Mouse (Mus musculus): ENCODE measurements around the gene Lmbr1. TPM values are rescaled to one million over a fixed set of nuclear protein-coding genes. Genes with fewer than 3 reads are reported as not detected.

Lmbr1 gene
- polyA plus RNA-seq, 1 experiment from 2014 or later: 28.0 TPM

GRCm38 (mm10) chr5:29363511-29363910 is 14.7 kb downstream of the Lmbr1 start:
- 90% methylated on average over 6 of the region's 6 CpGs for WGBS
- Histone ChIP-seq H3K4me1 (replicated peaks) (no peaks in the 10 kb centered on the region), H3K36me3 (peaks cover 43% of the 10 kb centered on the region), H3K9me3 (no peaks in the 10 kb centered on the region), H3K4me2 (replicated peaks) (no peak overlapping the region), H3K4me3 (replicated peaks) (no peak overlapping the region), H3K27me3 (no peaks in the 10 kb centered on the region), H3K27ac (no peak overlapping the region), H3K9ac (replicated peaks) (no peak overlapping the region)
- ATAC-seq: no peak

DNA sequence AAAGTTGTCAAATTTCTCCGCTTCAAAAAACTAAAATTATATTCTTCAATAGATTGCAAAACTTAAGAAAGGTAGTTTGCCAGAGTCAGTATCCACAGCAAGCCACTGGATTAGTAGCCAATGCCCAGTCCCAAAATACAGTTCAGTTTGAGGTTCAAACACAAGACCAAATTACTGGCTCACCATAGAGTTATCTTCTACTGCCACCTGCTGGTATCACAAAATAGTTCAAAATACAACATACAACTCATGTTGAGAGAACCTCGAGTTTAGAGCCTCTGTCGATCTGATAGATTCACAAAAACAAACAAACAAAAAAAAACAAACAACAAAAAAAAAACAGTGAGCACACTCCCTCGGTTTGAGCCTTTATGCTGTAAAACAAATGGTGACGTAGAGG is 42.4 kb downstream of the Lmbr1 start:
- Histone ChIP-seq H3K27me3 (no peaks in the 10 kb centered on the region), H3K9ac (replicated peaks) (no peak overlapping the region), H3K4me1 (replicated peaks) (no peaks in the 10 kb centered on the region), H3K27ac (no peak overlapping the region), H3K9me3 (no peaks in the 10 kb centered on the region), H3K4me2 (replicated peaks) (no peak overlapping the region), H3K36me3 (0 out of 2 replicates have a peak, but pooled peaks cover 5% of the 10 kb centered on the region), H3K4me3 (replicated peaks) (no peak overlapping the region)
- ATAC-seq: no peak
- 60% methylated on average over 5 of the region's 5 CpGs for WGBS

DNA sequence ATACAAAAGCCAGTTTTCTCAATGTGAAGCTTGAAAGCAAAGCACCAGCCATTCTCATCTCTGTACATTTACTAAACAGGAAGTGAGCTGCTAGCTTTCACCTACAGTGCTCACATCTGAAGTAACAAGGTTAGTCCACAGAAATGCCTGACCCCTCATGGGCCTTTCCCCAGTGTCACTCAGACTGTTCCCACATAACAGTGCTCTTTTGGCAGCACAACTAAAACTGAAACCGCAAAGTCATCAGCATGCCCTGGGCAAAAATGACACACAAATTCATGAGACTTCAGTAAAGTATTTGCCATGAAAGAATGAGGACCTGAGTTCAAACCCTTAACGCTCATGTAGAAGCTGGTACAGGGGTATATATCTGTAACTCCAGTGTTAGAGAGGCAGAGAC is 55.7 kb downstream of the Lmbr1 start:
- Histone ChIP-seq H3K36me3 (no peaks in the 10 kb centered on the region), H3K4me1 (replicated peaks) (no peaks in the 10 kb centered on the region), H3K4me2 (replicated peaks) (no peak overlapping the region), H3K4me3 (replicated peaks) (no peak overlapping the region), H3K9me3 (no peaks in the 10 kb centered on the region), H3K27ac (no peak overlapping the region), H3K9ac (replicated peaks) (no peak overlapping the region), H3K27me3 (no peaks in the 10 kb centered on the region)
- no peak for ATAC-seq
- WGBS: 93% methylated on average over 2 of the region's 2 CpGs

DNA sequence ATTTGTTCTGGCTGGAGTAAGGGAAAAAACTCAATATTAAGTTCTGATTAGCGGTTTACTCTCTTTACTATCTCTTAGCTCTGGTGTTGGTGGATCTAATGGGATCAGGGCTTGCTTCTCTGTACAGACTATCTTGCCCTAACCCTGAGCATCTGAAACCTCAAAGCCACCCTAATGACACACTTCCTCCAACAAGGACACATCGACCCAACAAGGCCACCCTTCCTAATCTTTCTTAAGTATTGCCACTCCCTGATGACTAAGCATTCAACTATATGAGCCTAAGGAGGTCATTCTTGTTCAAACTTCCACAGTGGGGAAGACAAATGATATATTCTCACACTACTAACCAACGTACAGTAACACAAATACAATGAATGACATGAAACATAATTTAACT is 69.0 kb downstream of the Lmbr1 start:
- no peak for ATAC-seq
- Histone ChIP-seq H3K4me3 (replicated peaks) (no peak overlapping the region), H3K9ac (replicated peaks) (no peak overlapping the region), H3K27me3 (no peaks in the 10 kb centered on the region), H3K4me2 (replicated peaks) (no peak overlapping the region), H3K27ac (no peak overlapping the region), H3K36me3 (peaks cover 3% of the 10 kb centered on the region; the same call in 1 of the 2 replicates), H3K4me1 (replicated peaks) (no peaks in the 10 kb centered on the region), H3K9me3 (no peaks in the 10 kb centered on the region)
- WGBS: 82% methylated on average over 3 of the region's 3 CpGs

- ATAC-seq: no peak
- WGBS: 17% methylated on average over 2 of the region's 2 CpGs
- no peaks in the 10 kb centered on the region for H3K4me1 ChIP-seq (replicated peaks)
These were observed 85.0 kb downstream of the Lmbr1 start for GRCm38 (mm10) chr5:29293194-29293593.

DNA sequence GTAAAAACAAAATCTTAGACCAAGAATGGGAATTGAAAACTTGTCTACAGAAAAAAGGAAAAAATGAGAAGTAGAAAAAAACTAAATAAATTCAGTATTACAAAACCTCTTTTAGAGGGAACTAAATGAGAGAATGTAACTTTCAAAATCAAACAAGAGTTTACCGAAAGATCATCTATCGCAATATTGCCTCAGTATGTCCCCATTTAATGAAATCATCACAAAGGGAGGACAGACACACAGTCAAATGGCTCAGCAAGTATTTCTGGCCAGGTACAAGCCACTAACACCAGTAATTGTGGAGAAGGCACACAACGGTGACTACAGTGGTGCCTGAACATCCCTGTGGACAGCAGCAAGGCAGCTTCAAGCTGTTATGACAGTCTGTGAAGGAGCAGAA is 88.1 kb downstream of the Lmbr1 start:
- ATAC-seq: no peak
- WGBS: 90% methylated on average over 3 of the region's 3 CpGs
- H3K4me3 ChIP-seq (replicated peaks): no peak overlapping the region

More at GRCm38 (mm10) chr5:29293194-29293593, 85.0 kb downstream of the Lmbr1 start:
- H3K4me2 ChIP-seq (replicated peaks): no peak overlapping the region
- H3K27me3 ChIP-seq: no peaks in the 10 kb centered on the region
- no peak overlapping the region for H3K9ac ChIP-seq (replicated peaks)
- no peaks in the 10 kb centered on the region for H3K9me3 ChIP-seq
- H3K27ac ChIP-seq: no peak overlapping the region
- H3K36me3 ChIP-seq: no peaks in the 10 kb centered on the region
- H3K4me3 ChIP-seq (replicated peaks): no peak overlapping the region

GRCm38 (mm10) chr5:29289703-29290102 is 88.5 kb downstream of the Lmbr1 start:
- WGBS: 81% methylated on average over 6 of the region's 6 CpGs
- Histone ChIP-seq H3K27ac (no peak overlapping the region), H3K9ac (replicated peaks) (no peak overlapping the region), H3K4me2 (replicated peaks) (no peak overlapping the region), H3K27me3 (no peaks in the 10 kb centered on the region), H3K9me3 (no peaks in the 10 kb centered on the region), H3K4me3 (replicated peaks) (no peak overlapping the region), H3K36me3 (peaks cover 2% of the 10 kb centered on the region; the same call in 1 of the 2 replicates), H3K4me1 (replicated peaks) (no peaks in the 10 kb centered on the region)
- no peak for ATAC-seq

More for the DNA sequence above, 88.1 kb downstream of the Lmbr1 start:
- Histone ChIP-seq H3K36me3 (peaks cover 2% of the 10 kb centered on the region; the same call in 1 of the 2 replicates), H3K9me3 (no peaks in the 10 kb centered on the region), H3K4me1 (replicated peaks) (no peaks in the 10 kb centered on the region), H3K9ac (replicated peaks) (no peak overlapping the region), H3K4me2 (replicated peaks) (no peak overlapping the region), H3K27ac (no peak overlapping the region), H3K27me3 (no peaks in the 10 kb centered on the region)

GRCm38 (mm10) chr5:29281081-29281480 is 97.1 kb downstream of the Lmbr1 start:
- peaks cover 3% of the 10 kb centered on the region; the same call in 1 of the 2 replicates for H3K36me3 ChIP-seq
- no peak overlapping the region for H3K4me3 ChIP-seq (replicated peaks)
- H3K9ac ChIP-seq (replicated peaks): no peak overlapping the region
- H3K9me3 ChIP-seq: no peaks in the 10 kb centered on the region
- no peak for ATAC-seq
- H3K4me2 ChIP-seq (replicated peaks): no peak overlapping the region
- H3K4me1 ChIP-seq (replicated peaks): no peaks in the 10 kb centered on the region
- no peak overlapping the region for H3K27ac ChIP-seq
- H3K27me3 ChIP-seq: no peaks in the 10 kb centered on the region
- WGBS: 88% methylated on average over 3 of the region's 3 CpGs

- Histone ChIP-seq H3K27ac (no peak overlapping the region), H3K4me1 (replicated peaks) (no peaks in the 10 kb centered on the region), H3K27me3 (no peaks in the 10 kb centered on the region), H3K36me3 (0 out of 2 replicates have a peak, but pooled peaks cover 2% of the 10 kb centered on the region), H3K9ac (replicated peaks) (no peak overlapping the region), H3K4me2 (replicated peaks) (no peak overlapping the region), H3K9me3 (no peaks in the 10 kb centered on the region), H3K4me3 (replicated peaks) (no peak overlapping the region)
- no peak for ATAC-seq
These were observed 103.4 kb downstream of the Lmbr1 start for GRCm38 (mm10) chr5:29274746-29275145.

DNA sequence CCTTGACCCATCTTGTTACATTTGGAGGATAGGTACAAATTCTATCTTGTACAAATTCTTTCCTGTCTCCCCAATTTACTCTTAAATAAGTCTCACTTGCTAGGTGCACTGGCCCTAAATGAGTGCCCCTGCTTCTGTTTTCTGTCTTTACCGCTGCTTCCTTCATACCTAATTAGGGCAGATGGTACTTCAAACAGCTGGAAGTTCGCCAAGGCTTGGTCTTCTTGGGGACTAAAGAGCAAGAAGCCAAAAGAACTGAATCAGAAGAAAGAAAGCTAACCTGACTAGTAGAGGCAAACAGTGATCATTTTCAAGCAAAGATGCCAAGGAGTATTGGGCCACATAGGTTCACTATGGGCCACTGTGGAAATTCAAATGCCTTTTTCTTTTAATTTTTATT is 104.8 kb downstream of the Lmbr1 start:
- no peaks in the 10 kb centered on the region for H3K9me3 ChIP-seq
- no peak overlapping the region for H3K4me3 ChIP-seq (replicated peaks)
- no peaks in the 10 kb centered on the region for H3K27me3 ChIP-seq
- 0 out of 2 replicates have a peak, but pooled peaks cover 2% of the 10 kb centered on the region for H3K36me3 ChIP-seq
- H3K27ac ChIP-seq: no peak overlapping the region
- H3K4me1 ChIP-seq (replicated peaks): no peaks in the 10 kb centered on the region
- H3K9ac ChIP-seq (replicated peaks): no peak overlapping the region
- 81% methylated on average over 2 of the region's 2 CpGs for WGBS
- no peak overlapping the region for H3K4me2 ChIP-seq (replicated peaks)
- no peak for ATAC-seq

DNA sequence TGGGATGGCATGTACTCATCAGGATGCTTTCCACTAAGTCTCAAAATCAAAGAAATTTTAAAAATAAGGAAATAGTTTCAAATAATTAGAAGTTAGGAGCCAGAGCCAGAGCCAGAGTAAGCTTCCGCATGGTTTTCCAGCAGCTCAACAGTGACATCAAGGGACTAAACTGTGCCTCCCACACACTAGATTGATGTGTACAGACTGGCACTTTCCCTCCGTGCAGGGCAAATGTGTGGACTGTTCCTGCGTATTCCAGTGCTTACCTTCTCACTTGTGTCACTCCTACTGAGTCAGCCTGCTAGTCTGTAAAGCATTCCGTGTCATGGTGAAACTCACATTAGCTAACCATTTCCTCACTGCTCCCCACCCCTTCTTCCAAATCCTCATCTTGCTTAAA is 107.3 kb downstream of the Lmbr1 start:
- Histone ChIP-seq H3K36me3 (0 out of 2 replicates have a peak, but pooled peaks cover 2% of the 10 kb centered on the region), H3K9ac (replicated peaks) (no peak overlapping the region), H3K4me2 (replicated peaks) (no peak overlapping the region), H3K27me3 (no peaks in the 10 kb centered on the region), H3K4me3 (replicated peaks) (no peak overlapping the region), H3K4me1 (replicated peaks) (no peaks in the 10 kb centered on the region), H3K9me3 (no peaks in the 10 kb centered on the region), H3K27ac (no peak overlapping the region)
- no peak for ATAC-seq
- 58% methylated on average over 4 of the region's 4 CpGs for WGBS

- H3K9ac ChIP-seq (replicated peaks): no peak overlapping the region
- no peak for ATAC-seq
These were observed 124.3 kb downstream of the Lmbr1 start for GRCm38 (mm10) chr5:29253876-29254275.

GRCm38 (mm10) chr5:29251496-29251873 is 126.7 kb downstream of the Lmbr1 start:
- Histone ChIP-seq H3K36me3 (no peaks in the 10 kb centered on the region), H3K4me1 (replicated peaks) (peaks cover 21% of the 10 kb centered on the region), H3K4me2 (replicated peaks) (no peak overlapping the region), H3K9me3 (no peaks in the 10 kb centered on the region; the same call in 1 of the 2 replicates), H3K9ac (replicated peaks) (no peak overlapping the region), H3K27me3 (0 out of 2 replicates have a peak, but pooled peaks cover 1% of the 10 kb centered on the region), H3K4me3 (replicated peaks) (no peak overlapping the region), H3K27ac (0 out of 2 replicates have a peak overlapping the region, but pooled peaks have one; percentile 22)
- no peak for ATAC-seq
- WGBS: 28% methylated on average over 1 of the region's 1 CpGs

More at GRCm38 (mm10) chr5:29253876-29254275, 124.3 kb downstream of the Lmbr1 start:
- Histone ChIP-seq H3K4me3 (replicated peaks) (no peak overlapping the region), H3K4me1 (replicated peaks) (peaks cover 21% of the 10 kb centered on the region), H3K27ac (no peak overlapping the region), H3K27me3 (0 out of 2 replicates have a peak, but pooled peaks cover 2% of the 10 kb centered on the region), H3K4me2 (replicated peaks) (no peak overlapping the region), H3K36me3 (no peaks in the 10 kb centered on the region), H3K9me3 (no peaks in the 10 kb centered on the region)
- 16% methylated on average over 2 of the region's 2 CpGs for WGBS
